Comparison of ENCODE assay signal across 15 mouse cellular contexts in the genomic region with DNA sequence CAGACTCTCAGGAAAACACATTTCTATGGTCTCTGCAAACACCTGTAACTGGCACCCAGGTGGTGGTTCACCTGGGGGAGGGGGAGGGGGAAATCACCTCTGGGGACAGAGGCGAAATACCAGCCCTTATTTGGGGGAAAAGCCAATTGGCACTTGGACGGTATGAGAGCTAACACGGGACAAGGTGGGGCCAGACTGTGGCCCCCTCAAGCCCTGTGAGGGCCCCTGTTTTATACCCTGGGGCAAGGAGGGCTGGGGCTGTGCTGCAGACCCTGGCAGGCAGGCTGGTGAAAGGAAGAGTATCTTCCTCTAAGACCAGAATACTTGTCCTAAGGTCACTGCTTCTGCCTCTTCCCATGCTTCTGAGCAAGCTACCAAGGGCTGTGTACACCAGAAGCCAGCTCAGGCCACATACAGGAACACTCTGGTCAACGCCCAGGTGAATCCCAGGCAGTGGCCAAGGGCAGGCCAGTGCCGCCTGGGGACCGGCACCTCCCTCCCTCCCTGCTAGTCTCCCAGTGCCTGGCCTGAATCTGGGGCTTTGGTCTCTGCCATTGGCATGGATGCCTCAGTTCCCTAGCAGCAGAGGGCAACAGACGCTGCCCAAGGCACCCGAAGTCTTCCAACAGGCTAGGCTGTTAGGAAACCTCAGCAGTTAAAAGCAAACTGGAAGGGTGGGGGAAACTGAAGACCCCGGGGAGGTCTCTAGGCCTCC. TPM values are rescaled to one million over a fixed set of nuclear protein-coding genes. Genes with fewer than 3 reads are reported as not detected.
DNase-seq lines count a peak whose midpoint lies in the region; ATAC-seq and TF ChIP-seq lines count a peak whose summit lies in the region.
"Had no signal": no experiment of that assay in that cellular context is flagged by ENCODE, and none has a peak within 500 bp of the region (broad histone marks: within the 10 kb centered on the region; RNA-seq: fewer than 3 reads in every experiment).

No protein-coding gene starts in this region.

- intact Hi-C loops in left cerebral cortex, adult 2 months (cut with DNase I), result no loop called here

- H3K36me3 ChIP-seq in ES-E14 (ENCODE audit: control insufficient read depth, insufficient read depth, low read length, poor library complexity, severe bottlenecking), result peaks cover 53% of the 10 kb centered on the region
- peaks cover 42% of the 10 kb centered on the region for H3K36me3 ChIP-seq in embryonic facial prominence, embryonic 15.5 days

- H3K9me3 ChIP-seq in ES-E14 (ENCODE audit: control insufficient read depth, insufficient read depth, low read depth, low read length), result no peaks in the 10 kb centered on the region
- no peaks in the 10 kb centered on the region for H3K9me3 ChIP-seq in embryonic facial prominence, embryonic 15.5 days (replicated peaks)

- ATAC-seq in cerebellum, adult (ENCODE audit: insufficient number of reproducible peaks, low FRiP score, low TSS enrichment), result no peak
- no peak for ATAC-seq in embryonic facial prominence, embryonic 15.5 days (ENCODE audit: insufficient number of reproducible peaks, low FRiP score, low TSS enrichment, low read depth)
- ATAC-seq: intestine, postnatal 0 days had no signal

- peak overlapping the region; percentile 76 for H3K27ac ChIP-seq in left cerebral cortex, adult 2 months
- no peak overlapping the region for H3K27ac ChIP-seq in ES-E14 (ENCODE audit: insufficient read depth, low read depth, low read length, poor library complexity, severe bottlenecking)
- peak overlapping the region; percentile 5; the same call in 1 of the 2 replicates for H3K27ac ChIP-seq in embryonic facial prominence, embryonic 15.5 days (replicated peaks)
- H3K27ac ChIP-seq: liver, embryonic 14.5 days had no signal

- DNase-seq in cerebellum, adult 11-12 months, result peak; percentile 58
- DNase-seq in left cerebral cortex, adult 2 months (ENCODE audit: extremely low spot score in 1 of 2, low spot score in 2 of 2), result no peak
- no peak for DNase-seq in left cerebral cortex, adult 18-20 months (ENCODE audit: low spot score in 2 of 2)
- no peak for DNase-seq in ES-E14 (ENCODE audit: low read depth, low spot score)
- DNase-seq in lung, postnatal 14 days, result no peak
- DNase-seq in embryo, embryonic 10.5 days (ENCODE audit: low spot score), result no peak
- DNase-seq: embryo, embryonic 11 days; kidney, postnatal 14 days; left cerebral cortex, postnatal 4 days; thymus, postnatal 25 days had no signal

- TF ChIP-seq CTCF in left cerebral cortex, adult 2 months (IDR thresholded peaks at IDR 0.05), result no peak

- WGBS in embryonic facial prominence, embryonic 15.5 days, result 83% methylated on average over 9 of the region's 9 CpGs

- no peaks in the 10 kb centered on the region for H3K27me3 ChIP-seq in embryonic facial prominence, embryonic 15.5 days

- no peak overlapping the region for H3K4me2 ChIP-seq in embryonic facial prominence, embryonic 15.5 days (replicated peaks)

- H3K4me1 ChIP-seq in ES-E14 (ENCODE audit: control insufficient read depth in 2 of 2, insufficient read depth in 2 of 2, low read length in 2 of 2, poor library complexity in 1 of 2), result peaks cover 0 to 24% of the 10 kb centered on the region in 2 experiments; a peak in 1 of 4 replicates
- H3K4me1 ChIP-seq in embryonic facial prominence, embryonic 15.5 days, result peaks cover 61% of the 10 kb centered on the region

- H3K9ac ChIP-seq in ES-E14 (ENCODE audit: insufficient read depth, low read depth, low read length, poor library complexity, severe bottlenecking), result no peak overlapping the region
- H3K9ac ChIP-seq in embryonic facial prominence, embryonic 15.5 days, result no peak overlapping the region
- H3K9ac ChIP-seq: liver, embryonic 14.5 days had no signal

- no peak overlapping the region; the same call in 1 of the 2 replicates for H3K4me3 ChIP-seq in left cerebral cortex, adult 2 months
- no peak overlapping the region for H3K4me3 ChIP-seq in ES-E14 (ENCODE audit: insufficient read depth in 1 of 2, low read depth in 1 of 2, low read length in 2 of 2, poor library complexity in 1 of 2, severe bottlenecking in 1 of 2)
- H3K4me3 ChIP-seq in embryonic facial prominence, embryonic 15.5 days (replicated peaks), result no peak overlapping the region

- in situ Hi-C loops in ES-E14 (cut with MboI; ENCODE audit: low sequenced_read_pairs in 2 of 2, unreplicated experiment in 2 of 2), result no loop called here

TF ChIP-seq in ES-E14, 5 proteins besides CTCF, POLR2A, EP300 and RAD21:
- TF ChIP-seq ZNF384 (IDR thresholded peaks at IDR 0.05; ENCODE audit: low read depth, low read length) (0 out of 2 replicates have a peak, but pooled peaks have one; percentile 2), MAFK (IDR thresholded peaks at IDR 0.05; ENCODE audit: insufficient read depth, low read depth, low read length) (no peak)
TF ChIP-seq in ES-E14: peak in this region for 1.

RNA-seq across cellular contexts. Expression of a gene that starts 7.7 kb away (rescaled TPM):
- 10 to 100 TPM in 1 of 2 experiments, 1 to 10 TPM in 1; 9.7 to 19.7 TPM for total RNA-seq in left cerebral cortex, adult 2 months (2021)
- 10 to 100 TPM in 1 of 2 experiments, 1 to 10 TPM in 1; 6.8 to 28.8 TPM for total RNA-seq in left cerebral cortex, adult 18-20 months (2021)
- total RNA-seq in ES-E14 (2012; rRNA removed), result 3.4 and 9.3 TPM in 2 replicates
- 0.91 TPM in 1 of 2 replicates, not detected in the other for polyA plus RNA-seq in embryonic facial prominence, embryonic 15.5 days (2015; fragmentation: Nextera tagmentation; extraction: Ambion mirVana)
- total RNA-seq: hematopoietic stem cell, adult 5-6 weeks had no signal
- polyA plus RNA-seq: intestine, postnatal 0 days had no signal

RNA-seq across cellular contexts. Expression of a gene that starts 8.1 kb away (rescaled TPM):
- 100 to 1,000 TPM; 370 to 387 TPM for total RNA-seq in left cerebral cortex, adult 2 months (2021)
- 100 to 1,000 TPM; 323 TPM for total RNA-seq in left cerebral cortex, adult 18-20 months (2021)
- 28.2 and 30.1 TPM in 2 replicates for total RNA-seq in ES-E14 (2012; rRNA removed)
- polyA plus RNA-seq in embryonic facial prominence, embryonic 15.5 days (2015; fragmentation: Nextera tagmentation; extraction: Ambion mirVana), result 90.7 and 93.5 TPM in 2 replicates

RNA-seq across cellular contexts. Expression of a gene that starts 21.8 kb away (rescaled TPM):
- total RNA-seq in left cerebral cortex, adult 2 months (2021), result 100 to 1,000 TPM; 800 to 813 TPM
- total RNA-seq in left cerebral cortex, adult 18-20 months (2021), result 100 to 1,000 TPM; 691 to 759 TPM
- 7.9 and 10.3 TPM in 2 replicates for total RNA-seq in ES-E14 (2012; rRNA removed)
- 8.4 and 9.0 TPM in 2 replicates for polyA plus RNA-seq in embryonic facial prominence, embryonic 15.5 days (2015; fragmentation: Nextera tagmentation; extraction: Ambion mirVana)

RNA-seq across cellular contexts. Expression of a gene that starts 48.7 kb away (rescaled TPM):
- 10 to 100 TPM; 53.2 to 54.1 TPM for total RNA-seq in left cerebral cortex, adult 2 months (2021)
- 10 to 100 TPM; 53.0 to 56.9 TPM for total RNA-seq in left cerebral cortex, adult 18-20 months (2021)
- total RNA-seq in ES-E14 (2012; rRNA removed), result 16.5 and 23.5 TPM in 2 replicates
- 73.3 and 77.6 TPM in 2 replicates for polyA plus RNA-seq in embryonic facial prominence, embryonic 15.5 days (2015; fragmentation: Nextera tagmentation; extraction: Ambion mirVana)

Comparison
In these comparisons a context has a peak if more than half of its experiments do, and no peak if none do; other contexts are left out.
1. RNA of a gene that starts 8.1 kb away (total RNA-seq): 370 to 387 TPM in left cerebral cortex, adult 2 months and 323 TPM in left cerebral cortex, adult 18-20 months; 28.2 to 30.1 TPM in ES-E14; every median in the first group is over 10 times any median in the second.
2. RNA of a gene that starts 21.8 kb away (total RNA-seq): 800 to 813 TPM in left cerebral cortex, adult 2 months and 691 to 759 TPM in left cerebral cortex, adult 18-20 months; 7.9 to 10.3 TPM in ES-E14; every median in the first group is over 10 times any median in the second.